Mouse (Mus musculus): ENCODE results near the gene Capn15.

DNA sequence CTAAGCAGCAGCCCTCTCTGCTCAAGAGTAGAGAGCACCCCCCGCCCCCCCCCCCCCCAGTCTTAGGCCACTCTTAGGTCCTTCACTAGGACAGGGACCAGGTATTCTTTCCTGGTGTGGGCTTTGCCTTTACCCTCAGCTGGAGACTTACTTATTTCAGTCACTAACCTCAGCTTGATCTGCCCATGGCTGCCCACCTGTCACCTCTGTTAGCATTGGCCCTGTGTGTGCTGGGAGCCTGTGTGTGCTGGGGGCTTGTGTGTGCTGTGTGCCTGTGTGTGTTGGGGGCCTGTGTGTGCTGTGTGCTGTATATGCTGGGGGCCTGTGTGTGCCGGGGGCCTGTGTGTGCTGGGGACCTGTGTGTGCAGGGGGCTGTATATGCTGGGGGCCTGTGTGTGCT, 30.9 kb downstream of the Capn15 start:
- TF ChIP-seq CTCF (IDR thresholded peaks at IDR 0.05; ENCODE audit: low read depth, low read length) (no peak), POLR2A (IDR thresholded peaks at IDR 0.05; ENCODE audit: borderline replicate concordance, low read depth, low read length) (no peak)
